ENCODE assay signal across 7 mouse cellular contexts in the genomic region with DNA sequence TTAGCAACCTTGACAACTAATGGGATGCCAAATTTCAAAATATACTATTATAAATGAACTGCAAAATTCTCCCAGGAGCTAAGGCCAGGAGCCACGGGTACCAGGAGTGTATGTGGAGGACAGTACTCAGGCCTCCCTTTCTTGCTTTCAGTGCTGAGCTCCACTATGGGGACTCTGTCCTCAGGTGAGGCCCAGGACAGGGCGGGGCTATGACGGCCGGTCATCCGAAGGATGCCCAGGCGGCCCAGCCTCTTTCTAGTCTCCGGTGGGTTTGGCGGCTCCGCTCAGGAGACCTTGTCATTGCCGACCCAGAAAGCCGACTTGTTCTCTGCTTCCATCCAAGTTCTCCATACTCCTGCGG. TPM values are rescaled to one million over a fixed set of nuclear protein-coding genes. Genes with fewer than 3 reads are reported as not detected.
A peak's percentile ranks its signal among the peaks of the same experiment; 100 is the strongest.
DNase-seq lines count a peak whose midpoint lies in the region; ATAC-seq lines count a peak whose summit lies in the region.

No protein-coding gene starts in this region.

- no peaks in the 10 kb centered on the region for H3K36me3 ChIP-seq in neural tube, embryonic 11.5 days (ENCODE audit: control insufficient read depth, insufficient read depth, low read length)
- H3K36me3 ChIP-seq in forebrain, embryonic 11.5 days (ENCODE audit: control insufficient read depth, insufficient read depth, low read length) = no peaks in the 10 kb centered on the region
- no peaks in the 10 kb centered on the region for H3K36me3 ChIP-seq in liver, embryonic 12.5 days
- H3K36me3 ChIP-seq in stomach, embryonic 16.5 days (ENCODE audit: control insufficient read depth, insufficient read depth, low read length) = no peaks in the 10 kb centered on the region

- no peaks in the 10 kb centered on the region; the same call in 1 of the 2 replicates for H3K27me3 ChIP-seq in neural tube, embryonic 11.5 days (ENCODE audit: control insufficient read depth, insufficient read depth, low read length)
- H3K27me3 ChIP-seq in forebrain, embryonic 11.5 days (ENCODE audit: control insufficient read depth, insufficient read depth, low read length) = peaks cover 4% of the 10 kb centered on the region
- H3K27me3 ChIP-seq in liver, embryonic 12.5 days (replicated peaks) = peaks cover 13% of the 10 kb centered on the region; the same call in 1 of the 2 replicates
- H3K27me3 ChIP-seq in stomach, embryonic 16.5 days (ENCODE audit: control insufficient read depth, insufficient read depth, low read length) = peaks cover 4% of the 10 kb centered on the region; the same call in 1 of the 2 replicates

- H3K4me1 ChIP-seq in neural tube, embryonic 11.5 days (ENCODE audit: control insufficient read depth, insufficient read depth, low read length) = peaks cover 5% of the 10 kb centered on the region
- 0 out of 2 replicates have a peak, but pooled peaks cover 2% of the 10 kb centered on the region for H3K4me1 ChIP-seq in forebrain, embryonic 11.5 days (replicated peaks; ENCODE audit: control insufficient read depth, insufficient read depth, low read length)
- H3K4me1 ChIP-seq in liver, embryonic 12.5 days = peaks cover 19% of the 10 kb centered on the region; the same call in 1 of the 2 replicates
- 0 out of 2 replicates have a peak, but pooled peaks cover 6% of the 10 kb centered on the region for H3K4me1 ChIP-seq in stomach, embryonic 16.5 days (ENCODE audit: control insufficient read depth, insufficient read depth, low read length)

- H3K9ac ChIP-seq in neural tube, embryonic 11.5 days (ENCODE audit: low read length) = peak overlapping the region; percentile 59
- peak overlapping the region; percentile 66 for H3K9ac ChIP-seq in forebrain, embryonic 11.5 days (ENCODE audit: low read length)
- H3K9ac ChIP-seq in liver, embryonic 12.5 days = peak overlapping the region; percentile 67
- H3K9ac ChIP-seq in stomach, embryonic 16.5 days (ENCODE audit: low read length) = peak overlapping the region; percentile 76

- no peaks in the 10 kb centered on the region for H3K9me3 ChIP-seq in neural tube, embryonic 11.5 days (ENCODE audit: control insufficient read depth, low read length)
- no peaks in the 10 kb centered on the region for H3K9me3 ChIP-seq in forebrain, embryonic 11.5 days (ENCODE audit: control insufficient read depth, low read length)
- no peaks in the 10 kb centered on the region for H3K9me3 ChIP-seq in liver, embryonic 12.5 days (replicated peaks)
- no peaks in the 10 kb centered on the region for H3K9me3 ChIP-seq in stomach, embryonic 16.5 days (replicated peaks; ENCODE audit: control insufficient read depth, low read length)

- no peak overlapping the region for H3K27ac ChIP-seq in neural tube, embryonic 11.5 days (ENCODE audit: low read depth, low read length)
- no peak overlapping the region for H3K27ac ChIP-seq in forebrain, embryonic 11.5 days (ENCODE audit: low read depth, low read length)
- H3K27ac ChIP-seq in liver, embryonic 12.5 days = peak overlapping the region; percentile 82; the same call in 1 of the 2 replicates
- H3K27ac ChIP-seq in stomach, embryonic 16.5 days (ENCODE audit: low read length) = peak overlapping the region; percentile 88; the same call in 1 of the 2 replicates

- 20% methylated on average over 12 of the region's 12 CpGs for WGBS in neural tube, embryonic 11.5 days
- WGBS in forebrain, embryonic 11.5 days = 28% methylated on average over 12 of the region's 12 CpGs
- 16% methylated on average over 12 of the region's 12 CpGs for WGBS in liver, embryonic 12.5 days (ENCODE audit: insufficient replicate concordance)
- WGBS in stomach, embryonic 16.5 days = 16% methylated on average over 12 of the region's 12 CpGs

- H3K4me2 ChIP-seq in neural tube, embryonic 11.5 days (ENCODE audit: low read depth) = peak overlapping the region; percentile 36
- H3K4me2 ChIP-seq in forebrain, embryonic 11.5 days (ENCODE audit: low read depth, low read length, severe bottlenecking) = peak overlapping the region; percentile 46
- peak overlapping the region; percentile 72 for H3K4me2 ChIP-seq in liver, embryonic 12.5 days
- peak overlapping the region; percentile 54 for H3K4me2 ChIP-seq in stomach, embryonic 16.5 days (ENCODE audit: low read depth, low read length)

- peak overlapping the region; percentile 51 for H3K4me3 ChIP-seq in neural tube, embryonic 11.5 days (ENCODE audit: low read depth, low read length)
- H3K4me3 ChIP-seq in forebrain, embryonic 11.5 days (ENCODE audit: low read depth, low read length) = peak overlapping the region; percentile 53
- peak overlapping the region; percentile 67 for H3K4me3 ChIP-seq in liver, embryonic 12.5 days
- peak overlapping the region; percentile 68 for H3K4me3 ChIP-seq in stomach, embryonic 16.5 days (replicated peaks; ENCODE audit: low read length)

- ATAC-seq in neural tube, embryonic 11.5 days (ENCODE audit: insufficient read depth, low FRiP score, low TSS enrichment) = peak; percentile 78
- peak; percentile 83 for ATAC-seq in forebrain, embryonic 11.5 days (replicated peaks; ENCODE audit: low FRiP score)
- ATAC-seq in liver, embryonic 12.5 days = peak; percentile 77
- ATAC-seq in stomach, embryonic 16.5 days (ENCODE audit: insufficient read depth, low FRiP score) = peak; percentile 82

- no peak for DNase-seq in neural tube, embryonic 11.5 days (ENCODE audit: low spot score)
- DNase-seq in neural tube, embryonic 10.5 days (ENCODE audit: extremely low spot score, low spot score) = no peak
- DNase-seq in forebrain, embryonic 11.5 days (ENCODE audit: low spot score) = no peak
- DNase-seq in spleen, postnatal 4 days (ENCODE audit: low spot score in 2 of 2) = no peak
- no peak for DNase-seq in cerebellum, adult 18-20 months

RNA-seq across cellular contexts. Expression of a gene that starts 0.3 kb away (rescaled TPM):
- polyA plus RNA-seq in neural tube, embryonic 11.5 days (2014; fragmentation: Nextera tagmentation; extraction: Ambion mirVana) = 17.4 and 18.1 TPM in 2 replicates
- 21.1 and 23.1 TPM in 2 replicates for polyA plus RNA-seq in forebrain, embryonic 11.5 days (2014; fragmentation: Nextera tagmentation; extraction: Ambion mirVana)
- polyA plus RNA-seq in liver, embryonic 12.5 days (2016; fragmentation: Nextera tagmentation; extraction: Ambion mirVana) = 12.5 and 12.8 TPM in 2 replicates
- polyA plus RNA-seq in stomach, embryonic 16.5 days (2015; fragmentation: Nextera tagmentation; extraction: Ambion mirVana) = 15.4 and 16.3 TPM in 2 replicates

Comparison
In these comparisons a context has a peak if more than half of its experiments do, and no peak if none do; other contexts are left out.
1. H3K27ac ChIP-seq: peak in liver, embryonic 12.5 days (single experiment) and stomach, embryonic 16.5 days (single experiment); none in neural tube, embryonic 11.5 days (single experiment) and forebrain, embryonic 11.5 days (single experiment).
2. Peak in every context shown above with its lines, with median percentiles within 50 percentile points of each other: ATAC-seq, H3K4me2 ChIP-seq, H3K4me3 ChIP-seq and H3K9ac ChIP-seq.